Mouse (Mus musculus): Measurements from ENCODE around the gene Tspan17.

- TF ChIP-seq CTCF (IDR thresholded peaks at IDR 0.05; ENCODE audit: low read depth) = no peak
- no peak for TF ChIP-seq EP300 (IDR thresholded peaks at IDR 0.05; ENCODE audit: low read depth)
These were observed 8.1 kb upstream of the Tspan17 start for GRCm38 (mm10) chr13:54781086-54781485.
